Mouse (Mus musculus) urinary bladder, postnatal 4 days (tissue): ENCODE results near the gene Clcn3.

Experiments used
- DNase-seq, 2 experiments: peaks; one replicate each; pipeline ENCODE4 v3.0.0; 2021 to 2022; ENCODE audit warnings: low spot score in 2 of 2

Gene Clcn3

DNA sequence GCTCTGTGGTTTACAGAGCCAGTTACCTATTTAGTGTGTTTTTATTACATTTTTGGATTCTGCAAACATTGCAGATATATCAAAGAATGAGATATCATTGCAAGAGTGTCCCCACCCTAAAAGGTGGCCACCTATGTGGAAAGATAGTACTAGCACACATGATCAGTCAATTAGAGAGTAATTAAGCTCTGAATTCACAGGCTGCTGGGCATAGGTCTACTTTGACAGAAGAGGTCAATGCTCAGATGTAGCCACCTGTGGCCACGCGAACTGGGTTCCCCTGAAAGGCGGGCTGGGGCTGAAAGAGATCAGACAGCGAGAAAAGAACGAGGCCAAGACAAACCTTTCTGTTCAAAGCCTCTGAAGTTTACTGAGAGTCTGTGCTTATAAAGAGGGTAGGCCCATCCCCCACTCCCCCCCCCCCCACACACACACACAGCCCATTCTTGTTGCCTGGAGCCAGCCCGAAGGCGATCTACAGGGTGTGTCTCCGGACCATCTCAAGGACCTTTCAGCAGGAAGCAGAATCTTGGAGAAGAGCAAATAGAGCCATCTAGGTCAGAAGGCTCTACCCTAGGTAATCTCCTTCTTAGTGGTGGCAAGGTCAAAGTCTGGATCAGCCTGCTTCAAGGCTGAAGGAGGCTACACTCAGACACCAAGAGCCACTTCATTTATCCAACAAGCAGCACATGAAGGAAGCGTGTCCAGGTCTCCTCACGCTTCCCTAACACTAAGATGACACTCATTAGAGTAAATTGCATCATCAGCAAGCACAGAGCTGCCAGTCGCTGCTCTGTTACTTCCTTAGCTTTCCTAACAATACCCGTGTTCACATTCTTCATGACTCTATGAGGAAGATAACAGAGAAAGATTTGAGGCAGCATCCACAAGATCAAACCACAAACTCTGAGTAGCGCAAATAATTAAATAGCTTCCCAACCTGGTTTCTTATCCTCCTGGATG, 112.6 kb downstream of the Clcn3 start:
- DNase-seq, result no peak

DNA sequence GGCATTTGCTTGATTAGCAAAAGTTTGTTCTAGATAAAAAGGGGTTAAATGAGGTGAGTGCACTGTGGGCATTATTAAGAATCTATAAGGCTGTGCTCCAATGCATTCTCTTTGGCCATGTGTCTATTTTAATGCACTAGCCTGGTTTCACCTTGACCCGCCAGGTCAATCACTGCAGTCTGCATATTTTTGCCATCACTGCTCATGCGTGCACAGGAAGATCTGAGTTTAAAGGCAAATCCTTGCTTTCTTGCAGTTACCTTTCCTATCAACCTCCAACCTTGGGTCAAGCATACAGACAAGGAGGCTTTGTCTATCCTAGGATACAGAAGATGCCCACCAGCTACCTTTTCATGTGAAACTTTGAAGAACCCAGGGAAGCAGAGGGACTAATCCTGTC, 113.3 kb downstream of the Clcn3 start:
- no peak for DNase-seq

GRCm38 (mm10) chr8:60868236-60868965, 114.7 kb downstream of the Clcn3 start:
- DNase-seq, result no peak

GRCm38 (mm10) chr8:60867468-60868115, 115.5 kb downstream of the Clcn3 start:
- no peak for DNase-seq

DNA sequence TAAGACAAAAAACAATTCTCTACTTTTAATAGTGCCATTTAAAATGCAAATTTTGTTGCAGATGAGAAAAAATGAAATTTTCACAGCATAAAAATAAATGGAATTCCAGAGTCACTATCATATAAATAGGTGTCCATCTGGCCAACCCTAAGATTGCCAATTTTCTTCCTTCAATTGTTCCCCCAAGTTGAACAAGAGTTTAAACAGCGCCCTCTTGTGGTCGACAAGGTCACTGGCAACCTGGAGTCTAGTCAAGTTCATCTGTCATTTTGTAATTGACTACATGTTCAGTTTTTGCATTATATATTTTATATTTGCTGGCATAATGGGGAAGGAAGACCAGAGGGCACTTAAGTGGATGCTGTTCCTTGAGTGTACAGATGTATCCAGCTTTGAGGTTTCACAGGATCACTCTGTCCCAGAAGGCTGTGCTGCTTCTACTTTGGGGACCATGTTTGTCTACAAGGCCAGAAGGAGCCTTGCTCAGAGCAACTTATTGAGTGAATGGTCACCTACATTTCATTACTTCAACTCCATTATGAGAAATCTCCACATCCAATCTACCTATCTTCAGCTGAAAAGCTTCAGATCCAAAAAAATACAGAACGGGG, 117.5 kb downstream of the Clcn3 start:
- no peak for DNase-seq

DNA sequence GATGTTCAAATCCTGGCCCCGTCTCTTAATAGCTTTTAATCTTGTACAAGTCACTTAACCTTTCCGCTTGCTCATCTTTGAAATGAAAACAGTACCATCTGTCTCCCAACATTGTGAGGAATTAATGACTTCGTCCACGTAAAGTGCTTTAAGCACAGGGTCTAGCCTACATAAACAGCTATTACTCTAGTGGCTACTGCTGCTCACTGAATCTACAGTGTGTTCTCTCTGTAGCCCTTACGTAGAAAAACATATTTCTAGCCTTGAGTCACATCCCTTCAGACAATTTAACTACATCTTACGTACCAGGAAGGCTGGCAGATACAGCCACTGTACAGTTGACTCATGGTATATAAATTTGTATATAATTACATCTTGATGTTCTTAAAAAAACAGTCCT, 118.2 kb downstream of the Clcn3 start:
- DNase-seq, result no peak

DNA sequence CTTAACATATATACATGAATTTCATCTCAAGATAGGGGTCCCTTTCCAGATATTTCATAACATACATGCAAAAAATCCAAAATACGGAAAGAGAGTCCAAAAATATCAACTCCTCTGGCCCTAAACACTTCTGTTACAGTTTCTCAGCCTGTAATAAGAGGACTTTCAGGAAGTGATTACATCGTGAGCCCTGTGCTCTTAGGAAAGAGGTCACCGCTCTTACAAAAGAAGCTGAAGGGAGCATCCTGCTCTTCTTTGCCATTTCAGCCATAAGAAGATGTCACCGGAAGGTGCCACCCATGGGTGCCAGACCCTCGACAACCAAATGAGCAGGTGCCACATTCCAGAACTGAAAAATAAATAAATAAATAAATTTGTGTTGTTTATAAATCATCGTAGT, 121.3 kb downstream of the Clcn3 start:
- DNase-seq, result no peak

GRCm38 (mm10) chr8:60860749-60861148, 122.4 kb downstream of the Clcn3 start:
- DNase-seq, result no peak
